Mouse (Mus musculus): ENCODE data around the gene Inpp4a. TPM values are rescaled to one million over a fixed set of nuclear protein-coding genes. Genes with fewer than 3 reads are reported as not detected.

The Inpp4a gene
- polyA plus RNA-seq, 1 experiment from 2014 or later, result 39.6 TPM

DNA sequence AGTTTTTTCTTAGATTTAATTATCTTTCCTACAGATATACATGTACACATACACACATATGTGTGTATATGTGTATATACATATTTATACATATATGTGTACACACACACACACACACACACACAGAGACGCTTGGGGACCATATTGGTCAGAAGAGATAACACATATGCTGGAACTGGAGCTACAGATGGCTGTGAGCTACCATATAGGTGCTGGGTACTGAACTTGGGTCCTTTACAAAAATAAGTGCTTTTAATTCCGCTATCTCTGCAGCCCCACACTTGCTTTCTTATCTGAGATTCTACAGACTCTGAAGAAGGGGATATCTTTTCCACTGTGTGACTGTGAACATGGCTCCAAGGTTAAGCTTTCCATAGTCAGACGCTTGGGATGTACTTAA, 43.6 kb downstream of the Inpp4a start:
- DNase-seq (ENCODE audit: low spot score), result no peak
- Histone ChIP-seq H3K9me3 (replicated peaks; ENCODE audit: control insufficient read depth, low read length) (no peaks in the 10 kb centered on the region), H3K27me3 (replicated peaks; ENCODE audit: control insufficient read depth, insufficient read depth, low read length) (no peaks in the 10 kb centered on the region), H3K4me1 (ENCODE audit: control insufficient read depth, insufficient read depth, low read length) (no peaks in the 10 kb centered on the region), H3K4me2 (ENCODE audit: low read length) (no peak overlapping the region), H3K27ac (ENCODE audit: low read depth, low read length) (no peak overlapping the region), H3K36me3 (ENCODE audit: control insufficient read depth, insufficient read depth, low read length) (no peaks in the 10 kb centered on the region), H3K4me3 (ENCODE audit: low read depth, low read length) (no peak overlapping the region), H3K9ac (ENCODE audit: low read length) (no peak overlapping the region)
- 93% methylated on average over 3 of the region's 3 CpGs for WGBS
- ATAC-seq, result no peak

DNA sequence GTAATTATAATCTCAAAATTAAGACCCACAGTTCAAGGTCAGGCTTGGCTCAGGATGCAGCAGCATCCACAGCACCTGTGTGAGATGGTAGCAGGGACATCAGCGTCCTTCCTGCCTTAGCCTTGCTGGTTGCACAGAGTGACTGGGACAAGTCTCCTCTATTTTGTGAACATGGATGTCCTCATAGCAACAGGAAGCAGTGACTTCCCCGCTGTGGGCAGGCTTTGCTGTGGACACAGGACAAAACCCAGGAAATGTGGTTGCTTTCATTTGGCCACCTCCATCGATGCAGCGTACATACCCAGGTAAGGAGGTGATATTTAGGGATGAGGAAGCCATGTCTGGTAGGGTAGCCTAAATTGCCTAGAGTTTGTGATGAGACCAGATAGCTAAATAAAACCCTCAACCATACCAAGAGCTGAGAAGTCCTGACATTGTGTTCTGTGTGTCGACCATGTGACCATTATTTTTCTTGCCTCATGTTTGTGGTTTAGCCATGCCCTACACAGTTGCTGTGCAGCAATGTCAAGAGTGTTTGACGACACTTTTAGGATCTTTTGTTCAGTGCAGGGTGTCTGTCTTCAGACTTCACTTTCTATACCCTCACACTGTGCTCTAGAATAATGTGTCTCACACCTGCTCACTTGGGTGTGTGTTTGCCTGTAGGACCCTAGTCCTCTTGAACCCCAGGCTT, 44.7 kb downstream of the Inpp4a start:
- H3K9ac ChIP-seq (ENCODE audit: low read length), result no peak overlapping the region
- no peaks in the 10 kb centered on the region for H3K4me1 ChIP-seq (ENCODE audit: control insufficient read depth, insufficient read depth, low read length)
- H3K27ac ChIP-seq (ENCODE audit: low read depth, low read length), result no peak overlapping the region
- no peak overlapping the region for H3K4me2 ChIP-seq (ENCODE audit: low read length)
- no peak for ATAC-seq
- H3K27me3 ChIP-seq (replicated peaks; ENCODE audit: control insufficient read depth, insufficient read depth, low read length), result no peaks in the 10 kb centered on the region
- WGBS, result 86% methylated on average over 6 of the region's 6 CpGs
- no peaks in the 10 kb centered on the region for H3K9me3 ChIP-seq (replicated peaks; ENCODE audit: control insufficient read depth, low read length)
- no peak overlapping the region for H3K4me3 ChIP-seq (ENCODE audit: low read depth, low read length)
- H3K36me3 ChIP-seq (ENCODE audit: control insufficient read depth, insufficient read depth, low read length), result no peaks in the 10 kb centered on the region
- no peak for DNase-seq (ENCODE audit: low spot score)

DNA sequence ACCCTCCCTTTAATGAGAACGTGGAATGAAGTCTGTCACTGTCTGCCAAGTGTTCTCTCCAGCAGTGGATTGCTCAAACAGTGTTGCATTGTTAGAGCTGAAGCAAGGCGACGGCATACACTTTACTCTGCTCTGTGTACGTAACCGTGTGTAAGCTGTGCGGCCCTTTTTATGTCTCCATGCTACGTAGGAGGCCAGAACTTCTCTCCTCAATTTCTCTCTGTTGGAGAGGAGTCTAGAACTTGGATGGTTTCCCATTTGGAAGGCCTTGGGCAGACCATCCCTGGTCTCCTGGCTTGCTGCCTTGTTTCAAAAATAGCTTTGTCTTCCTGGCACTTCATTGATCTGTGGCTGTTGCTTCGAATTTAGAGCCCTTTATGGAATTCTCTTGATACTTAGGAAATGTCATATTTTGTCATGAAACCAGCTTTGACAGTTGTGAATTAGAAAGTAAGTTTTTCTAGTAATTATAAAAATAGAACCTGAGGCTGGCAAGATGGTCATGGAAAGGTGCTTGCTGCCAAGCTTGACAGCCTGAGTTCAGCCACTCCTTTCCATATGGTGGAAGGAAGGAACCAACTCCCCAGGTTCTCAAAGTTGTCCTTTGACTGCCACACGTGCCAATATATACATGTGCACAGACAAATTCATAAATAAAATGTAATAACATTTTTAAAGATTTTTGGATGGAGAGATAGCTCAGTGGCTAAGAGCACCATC, 47.9 kb downstream of the Inpp4a start:
- H3K9me3 ChIP-seq (replicated peaks; ENCODE audit: control insufficient read depth, low read length), result no peaks in the 10 kb centered on the region
- H3K4me3 ChIP-seq (ENCODE audit: low read depth, low read length), result no peak overlapping the region
- H3K27me3 ChIP-seq (replicated peaks; ENCODE audit: control insufficient read depth, insufficient read depth, low read length), result no peaks in the 10 kb centered on the region
- DNase-seq (ENCODE audit: low spot score) (peak; percentile 16), ATAC-seq (no peak)
- H3K4me1 ChIP-seq (ENCODE audit: control insufficient read depth, insufficient read depth, low read length), result no peaks in the 10 kb centered on the region
- no peaks in the 10 kb centered on the region for H3K36me3 ChIP-seq (ENCODE audit: control insufficient read depth, insufficient read depth, low read length)
- 56% methylated on average over 9 of the region's 9 CpGs for WGBS
- no peak overlapping the region for H3K27ac ChIP-seq (ENCODE audit: low read depth, low read length)
- H3K4me2 ChIP-seq (ENCODE audit: low read length), result no peak overlapping the region
- no peak overlapping the region for H3K9ac ChIP-seq (ENCODE audit: low read length)

DNA sequence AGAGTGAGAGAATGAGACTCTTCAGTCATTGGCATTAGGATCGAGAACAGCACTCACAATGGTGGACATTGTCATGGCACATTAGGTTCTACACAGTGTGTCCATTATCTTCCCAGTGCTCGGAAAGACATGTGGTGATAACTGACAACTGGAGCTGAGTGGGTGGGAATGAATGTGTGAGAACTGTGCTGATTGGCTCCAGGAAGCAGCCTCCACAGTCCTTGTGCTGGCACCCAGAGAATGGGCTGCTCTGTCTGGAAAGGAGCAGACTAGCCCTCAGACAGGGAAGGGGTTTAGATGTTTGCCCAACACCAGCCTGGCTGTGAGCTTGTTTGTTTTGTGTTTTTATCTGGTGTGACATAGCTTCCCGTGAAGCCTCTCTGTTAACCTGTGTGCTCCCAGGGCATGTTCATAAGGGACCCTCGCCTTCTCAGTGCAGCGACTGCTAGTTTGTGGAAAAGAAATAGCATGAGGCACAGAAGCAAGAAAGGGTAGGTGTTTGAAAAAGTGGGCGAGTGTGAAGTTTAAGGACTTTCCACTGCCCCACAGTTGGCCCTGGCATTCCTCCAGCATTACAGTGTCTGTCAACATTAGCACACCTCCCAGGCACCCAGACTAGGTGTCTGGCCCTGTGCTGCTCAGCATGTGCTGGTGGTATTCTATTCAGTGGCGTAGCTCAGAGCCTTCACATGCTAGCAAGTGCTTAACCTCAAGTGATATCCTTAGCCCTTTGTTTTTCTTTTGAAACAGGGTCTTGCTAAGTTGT, 51.4 kb downstream of the Inpp4a start:
- Histone ChIP-seq H3K4me1 (ENCODE audit: control insufficient read depth, insufficient read depth, low read length) (no peaks in the 10 kb centered on the region), H3K27me3 (replicated peaks; ENCODE audit: control insufficient read depth, insufficient read depth, low read length) (no peaks in the 10 kb centered on the region), H3K36me3 (ENCODE audit: control insufficient read depth, insufficient read depth, low read length) (no peaks in the 10 kb centered on the region), H3K9me3 (replicated peaks; ENCODE audit: control insufficient read depth, low read length) (no peaks in the 10 kb centered on the region), H3K27ac (ENCODE audit: low read depth, low read length) (no peak overlapping the region), H3K4me2 (ENCODE audit: low read length) (no peak overlapping the region), H3K9ac (ENCODE audit: low read length) (no peak overlapping the region), H3K4me3 (ENCODE audit: low read depth, low read length) (no peak overlapping the region)
- WGBS, result 54% methylated on average over 7 of the region's 7 CpGs
- DNase-seq (ENCODE audit: low spot score), result no peak
- ATAC-seq, result peak; percentile 37; the same call in 1 of the 2 replicates

DNA sequence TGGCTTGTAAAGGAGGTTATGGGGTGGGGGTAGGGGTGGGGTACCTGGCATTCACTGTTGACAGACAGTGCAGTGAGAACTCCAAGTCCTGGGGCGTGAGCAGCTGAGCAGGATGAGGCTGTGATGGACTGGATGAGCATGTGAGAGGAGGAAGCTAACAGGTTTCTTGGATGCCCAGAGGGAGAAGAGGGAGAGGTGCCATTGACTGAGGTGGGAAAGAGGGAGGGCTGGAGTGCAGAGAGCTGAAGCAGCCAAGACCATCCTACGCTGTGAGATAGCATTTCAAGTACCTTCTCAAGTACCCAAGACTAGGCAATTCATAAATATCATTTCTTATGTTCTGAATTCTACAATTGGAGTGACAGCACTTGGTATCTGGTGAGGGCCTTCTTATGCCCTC, 52.3 kb downstream of the Inpp4a start:
- Histone ChIP-seq H3K4me1 (ENCODE audit: control insufficient read depth, insufficient read depth, low read length) (no peaks in the 10 kb centered on the region), H3K4me2 (ENCODE audit: low read length) (no peak overlapping the region), H3K27ac (ENCODE audit: low read depth, low read length) (no peak overlapping the region), H3K9me3 (replicated peaks; ENCODE audit: control insufficient read depth, low read length) (no peaks in the 10 kb centered on the region), H3K36me3 (ENCODE audit: control insufficient read depth, insufficient read depth, low read length) (no peaks in the 10 kb centered on the region), H3K4me3 (ENCODE audit: low read depth, low read length) (no peak overlapping the region), H3K9ac (ENCODE audit: low read length) (no peak overlapping the region), H3K27me3 (replicated peaks; ENCODE audit: control insufficient read depth, insufficient read depth, low read length) (no peaks in the 10 kb centered on the region)
- no peak for DNase-seq (ENCODE audit: low spot score)
- WGBS, result 88% methylated on average over 2 of the region's 2 CpGs
- no peak for ATAC-seq

DNA sequence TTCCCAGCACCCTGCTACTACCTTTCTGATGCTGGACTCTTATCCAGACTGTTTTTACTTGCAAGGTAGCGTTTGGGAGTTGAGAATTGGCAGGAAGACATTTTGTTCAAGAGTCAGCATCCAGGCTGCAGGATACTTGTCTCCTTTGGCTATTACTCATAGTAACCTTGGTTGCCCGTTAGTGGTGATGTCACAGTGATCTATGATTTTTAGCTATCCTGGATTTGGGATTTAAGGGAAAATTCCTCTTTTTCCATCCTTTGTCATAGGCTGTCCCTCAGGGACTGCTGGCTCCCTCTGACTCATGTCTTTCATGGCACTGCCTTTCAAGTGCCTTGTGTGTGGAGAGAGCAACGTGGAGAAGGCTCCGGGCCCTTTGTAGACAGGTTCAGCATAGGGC, 53.8 kb downstream of the Inpp4a start:
- no peak for ATAC-seq
- H3K9ac ChIP-seq (ENCODE audit: low read length), result no peak overlapping the region
- H3K9me3 ChIP-seq (replicated peaks; ENCODE audit: control insufficient read depth, low read length), result no peaks in the 10 kb centered on the region
- H3K36me3 ChIP-seq (ENCODE audit: control insufficient read depth, insufficient read depth, low read length), result peaks cover 5% of the 10 kb centered on the region; the same call in 1 of the 2 replicates
- 83% methylated on average over 4 of the region's 4 CpGs for WGBS
- no peak overlapping the region for H3K4me3 ChIP-seq (ENCODE audit: low read depth, low read length)
- H3K27me3 ChIP-seq (replicated peaks; ENCODE audit: control insufficient read depth, insufficient read depth, low read length), result no peaks in the 10 kb centered on the region
- no peak overlapping the region for H3K27ac ChIP-seq (ENCODE audit: low read depth, low read length)
- DNase-seq (ENCODE audit: low spot score), result no peak
- no peak overlapping the region for H3K4me2 ChIP-seq (ENCODE audit: low read length)
- no peaks in the 10 kb centered on the region for H3K4me1 ChIP-seq (ENCODE audit: control insufficient read depth, insufficient read depth, low read length)

DNA sequence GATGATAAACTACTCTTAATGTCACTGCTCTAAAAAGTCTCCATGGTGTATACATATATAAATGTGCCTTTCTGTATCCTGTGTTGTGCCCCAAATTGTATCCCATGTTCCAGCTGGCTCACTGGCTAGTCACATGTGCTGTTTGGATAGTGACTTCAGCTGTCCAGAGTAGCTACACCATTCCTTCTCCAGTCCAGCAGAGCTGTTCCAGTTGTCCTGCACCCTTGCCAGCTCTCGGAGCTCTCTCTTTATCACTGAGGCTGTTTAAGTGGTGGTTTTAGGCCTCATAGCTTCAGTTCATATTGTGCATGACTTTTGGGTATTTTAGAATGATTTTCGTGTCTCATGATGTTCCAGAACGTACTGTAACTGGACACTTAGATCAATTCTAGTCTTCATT, 55.8 kb downstream of the Inpp4a start:
- H3K36me3 ChIP-seq (ENCODE audit: control insufficient read depth, insufficient read depth, low read length), result peaks cover 16% of the 10 kb centered on the region
- no peak overlapping the region for H3K27ac ChIP-seq (ENCODE audit: low read depth, low read length)
- no peaks in the 10 kb centered on the region for H3K27me3 ChIP-seq (replicated peaks; ENCODE audit: control insufficient read depth, insufficient read depth, low read length)
- H3K4me3 ChIP-seq (ENCODE audit: low read depth, low read length), result no peak overlapping the region
- no peaks in the 10 kb centered on the region for H3K4me1 ChIP-seq (ENCODE audit: control insufficient read depth, insufficient read depth, low read length)
- no peak overlapping the region for H3K9ac ChIP-seq (ENCODE audit: low read length)
- H3K4me2 ChIP-seq (ENCODE audit: low read length), result no peak overlapping the region
- DNase-seq (ENCODE audit: low spot score) (no peak), ATAC-seq (no peak)
- H3K9me3 ChIP-seq (replicated peaks; ENCODE audit: control insufficient read depth, low read length), result no peaks in the 10 kb centered on the region
- 88% methylated on average over 3 of the region's 3 CpGs for whole genome bisulfite sequencing

DNA sequence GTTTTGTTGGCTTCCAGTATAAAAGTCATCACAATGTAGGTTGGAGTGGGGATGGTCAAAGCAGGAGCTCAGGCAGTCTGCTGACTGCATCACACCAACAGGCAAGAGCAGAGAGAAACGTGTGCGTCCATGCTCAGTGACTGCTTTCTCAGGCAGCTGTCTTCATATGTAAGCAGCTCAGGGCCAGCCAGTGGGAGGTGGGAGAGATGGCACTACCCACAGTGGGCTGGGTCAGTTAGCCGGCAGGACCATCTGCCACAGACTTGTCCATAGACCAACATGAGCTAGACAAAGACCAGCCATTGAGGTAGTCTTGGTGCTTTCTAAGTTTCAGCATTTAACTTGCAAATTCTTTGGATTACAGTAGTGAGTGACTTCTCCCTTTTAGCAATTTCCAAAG, 56.6 kb downstream of the Inpp4a start:
- 95% methylated on average over 3 of the region's 3 CpGs for WGBS
- Histone ChIP-seq H3K9me3 (replicated peaks; ENCODE audit: control insufficient read depth, low read length) (no peaks in the 10 kb centered on the region), H3K9ac (ENCODE audit: low read length) (no peak overlapping the region), H3K27me3 (replicated peaks; ENCODE audit: control insufficient read depth, insufficient read depth, low read length) (no peaks in the 10 kb centered on the region), H3K4me3 (ENCODE audit: low read depth, low read length) (no peak overlapping the region), H3K36me3 (ENCODE audit: control insufficient read depth, insufficient read depth, low read length) (peaks cover 16% of the 10 kb centered on the region), H3K4me2 (ENCODE audit: low read length) (no peak overlapping the region), H3K4me1 (ENCODE audit: control insufficient read depth, insufficient read depth, low read length) (no peaks in the 10 kb centered on the region), H3K27ac (ENCODE audit: low read depth, low read length) (no peak overlapping the region)
- DNase-seq (ENCODE audit: low spot score) (no peak), ATAC-seq (no peak)

DNA sequence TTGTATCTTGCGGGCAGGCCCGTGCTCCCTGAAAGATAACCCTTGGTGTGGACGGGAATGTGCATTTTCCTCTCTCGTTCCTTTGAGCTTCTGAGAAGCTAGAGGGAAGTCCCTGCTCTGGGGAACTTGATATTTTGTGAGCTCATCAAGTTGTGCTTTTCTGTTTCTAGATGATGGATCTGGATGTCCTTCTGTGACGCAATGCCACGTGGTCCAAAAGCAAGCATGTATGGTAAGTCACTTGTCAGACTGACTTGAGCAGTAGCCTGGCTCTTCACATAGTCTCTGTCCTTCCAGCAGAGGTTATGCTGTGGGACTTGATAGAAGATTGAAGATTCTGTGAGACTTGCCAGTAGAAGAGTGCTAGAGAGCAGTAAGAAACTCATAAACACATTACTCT, 57.5 kb downstream of the Inpp4a start:
- H3K27me3 ChIP-seq (replicated peaks; ENCODE audit: control insufficient read depth, insufficient read depth, low read length), result no peaks in the 10 kb centered on the region
- no peaks in the 10 kb centered on the region for H3K9me3 ChIP-seq (replicated peaks; ENCODE audit: control insufficient read depth, low read length)
- DNase-seq (ENCODE audit: low spot score), result no peak
- peaks cover 16% of the 10 kb centered on the region for H3K36me3 ChIP-seq (ENCODE audit: control insufficient read depth, insufficient read depth, low read length)
- no peaks in the 10 kb centered on the region for H3K4me1 ChIP-seq (ENCODE audit: control insufficient read depth, insufficient read depth, low read length)
- no peak overlapping the region for H3K9ac ChIP-seq (ENCODE audit: low read length)
- H3K27ac ChIP-seq (ENCODE audit: low read depth, low read length), result no peak overlapping the region
- H3K4me3 ChIP-seq (ENCODE audit: low read depth, low read length), result no peak overlapping the region
- no peak overlapping the region for H3K4me2 ChIP-seq (ENCODE audit: low read length)
- WGBS, result 93% methylated on average over 6 of the region's 6 CpGs
- no peak for ATAC-seq
